Mouse (Mus musculus): Measurements from ENCODE around the gene Top1. TPM values are rescaled to one million over a fixed set of nuclear protein-coding genes. Genes with fewer than 3 reads are reported as not detected.

The Top1 gene
- polyA plus RNA-seq, 1 experiment = 53.1 TPM

GRCm38 (mm10) chr2:160646144-160646844, 606 bp downstream of the Top1 start:
- Histone ChIP-seq H3K4me1 (ENCODE audit: control insufficient read depth, insufficient read depth, low read length) (no peaks in the 10 kb centered on the region; the same call in 1 of the 2 replicates), H3K4me3 (replicated peaks; ENCODE audit: control insufficient read depth, low read depth, low read length) (peak overlapping the region; percentile 98), H3K27ac (ENCODE audit: control insufficient read depth, insufficient read depth, low read depth, low read length, poor library complexity) (peak overlapping the region; percentile 99)
- TF ChIP-seq POLR2A (IDR thresholded peaks at IDR 0.05; ENCODE audit: borderline replicate concordance, control insufficient read depth, low read depth, low read length) = no peak
- TF ChIP-seq CTCF (IDR thresholded peaks at IDR 0.05; ENCODE audit: control insufficient read depth, insufficient read depth, low read length) = no peak
- WGBS = under 1% methylated on average over 75 of the region's 76 CpGs

DNA sequence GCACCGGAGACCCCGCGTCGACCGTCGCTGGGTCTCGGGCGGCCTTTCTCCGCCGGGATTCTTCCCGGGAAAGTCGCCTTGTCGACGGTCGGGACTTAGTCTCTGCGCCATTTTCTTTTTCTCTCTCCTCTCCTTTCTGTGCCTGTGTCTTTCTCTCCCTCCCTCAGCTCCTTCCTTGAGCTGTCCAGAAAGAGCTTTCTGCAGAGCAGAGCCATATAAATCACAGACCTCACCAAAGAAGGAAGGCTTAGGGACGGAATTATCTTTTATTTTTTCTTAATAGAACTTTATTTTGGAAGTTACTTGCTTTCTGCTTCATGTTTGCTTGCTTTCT, 1.1 kb downstream of the Top1 start:
- peak overlapping the region; percentile 98 for H3K4me3 ChIP-seq (replicated peaks; ENCODE audit: control insufficient read depth, low read depth, low read length)
- peak overlapping the region; percentile 99 for H3K27ac ChIP-seq (ENCODE audit: control insufficient read depth, insufficient read depth, low read depth, low read length, poor library complexity)
- TF ChIP-seq CTCF (IDR thresholded peaks at IDR 0.05; ENCODE audit: control insufficient read depth, insufficient read depth, low read length) = no peak
- no peak for TF ChIP-seq POLR2A (IDR thresholded peaks at IDR 0.05; ENCODE audit: borderline replicate concordance, control insufficient read depth, low read depth, low read length)
- 0% methylated on average over 17 of the region's 17 CpGs for WGBS
- H3K4me1 ChIP-seq (ENCODE audit: control insufficient read depth, insufficient read depth, low read length) = no peaks in the 10 kb centered on the region; the same call in 1 of the 2 replicates

DNA sequence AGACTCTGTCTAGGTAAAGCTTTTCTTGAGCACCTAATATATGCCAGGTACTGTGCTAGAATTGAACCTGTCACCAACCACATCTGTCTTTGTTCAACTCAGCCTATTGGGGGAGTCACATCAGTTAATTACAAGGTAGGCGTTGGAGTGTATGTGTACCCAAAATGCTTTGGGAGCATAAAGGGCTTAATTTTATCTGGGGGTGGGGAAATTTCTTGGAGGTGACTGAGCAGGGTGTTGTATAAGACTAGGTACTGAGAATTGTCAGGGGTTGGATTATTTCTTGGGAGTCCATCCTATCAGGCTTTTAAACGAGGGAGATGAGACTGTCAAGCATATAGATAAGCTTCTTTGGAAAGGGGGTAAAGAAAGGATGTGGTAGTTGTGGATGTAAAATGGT, 2.4 kb downstream of the Top1 start:
- no peak overlapping the region for H3K27ac ChIP-seq (ENCODE audit: control insufficient read depth, insufficient read depth, low read depth, low read length, poor library complexity)
- TF ChIP-seq POLR2A (IDR thresholded peaks at IDR 0.05; ENCODE audit: borderline replicate concordance, control insufficient read depth, low read depth, low read length) (no peak), CTCF (IDR thresholded peaks at IDR 0.05; ENCODE audit: control insufficient read depth, insufficient read depth, low read length) (no peak)
- H3K4me3 ChIP-seq (replicated peaks; ENCODE audit: control insufficient read depth, low read depth, low read length) = no peak overlapping the region
- 53% methylated on average over 2 of the region's 2 CpGs for WGBS
- no peaks in the 10 kb centered on the region; the same call in 1 of the 2 replicates for H3K4me1 ChIP-seq (ENCODE audit: control insufficient read depth, insufficient read depth, low read length)

- WGBS = 47% methylated on average over 2 of the region's 2 CpGs
- Histone ChIP-seq H3K4me3 (replicated peaks; ENCODE audit: control insufficient read depth, low read depth, low read length) (no peak overlapping the region), H3K27ac (ENCODE audit: control insufficient read depth, insufficient read depth, low read depth, low read length, poor library complexity) (no peak overlapping the region), H3K4me1 (ENCODE audit: control insufficient read depth, insufficient read depth, low read length) (no peaks in the 10 kb centered on the region; the same call in 1 of the 2 replicates)
- TF ChIP-seq CTCF (IDR thresholded peaks at IDR 0.05; ENCODE audit: control insufficient read depth, insufficient read depth, low read length) (no peak), POLR2A (IDR thresholded peaks at IDR 0.05; ENCODE audit: borderline replicate concordance, control insufficient read depth, low read depth, low read length) (no peak)
Observed at GRCm38 (mm10) chr2:160649072-160649471, 3.4 kb downstream of the Top1 start.

- TF ChIP-seq POLR2A (IDR thresholded peaks at IDR 0.05; ENCODE audit: borderline replicate concordance, control insufficient read depth, low read depth, low read length) (no peak), CTCF (IDR thresholded peaks at IDR 0.05; ENCODE audit: control insufficient read depth, insufficient read depth, low read length) (no peak)
- no peaks in the 10 kb centered on the region; the same call in 1 of the 2 replicates for H3K4me1 ChIP-seq (ENCODE audit: control insufficient read depth, insufficient read depth, low read length)
- no peak overlapping the region for H3K27ac ChIP-seq (ENCODE audit: control insufficient read depth, insufficient read depth, low read depth, low read length, poor library complexity)
- no peak overlapping the region for H3K4me3 ChIP-seq (replicated peaks; ENCODE audit: control insufficient read depth, low read depth, low read length)
- WGBS = 45% methylated on average over 2 of the region's 2 CpGs
Observed at GRCm38 (mm10) chr2:160651165-160651564, 5.5 kb downstream of the Top1 start.

GRCm38 (mm10) chr2:160653218-160653617, 7.5 kb downstream of the Top1 start:
- Histone ChIP-seq H3K4me1 (ENCODE audit: control insufficient read depth, insufficient read depth, low read length) (no peaks in the 10 kb centered on the region; the same call in 1 of the 2 replicates), H3K27ac (ENCODE audit: control insufficient read depth, insufficient read depth, low read depth, low read length, poor library complexity) (no peak overlapping the region)
- WGBS = 92% methylated on average over 2 of the region's 2 CpGs

DNA sequence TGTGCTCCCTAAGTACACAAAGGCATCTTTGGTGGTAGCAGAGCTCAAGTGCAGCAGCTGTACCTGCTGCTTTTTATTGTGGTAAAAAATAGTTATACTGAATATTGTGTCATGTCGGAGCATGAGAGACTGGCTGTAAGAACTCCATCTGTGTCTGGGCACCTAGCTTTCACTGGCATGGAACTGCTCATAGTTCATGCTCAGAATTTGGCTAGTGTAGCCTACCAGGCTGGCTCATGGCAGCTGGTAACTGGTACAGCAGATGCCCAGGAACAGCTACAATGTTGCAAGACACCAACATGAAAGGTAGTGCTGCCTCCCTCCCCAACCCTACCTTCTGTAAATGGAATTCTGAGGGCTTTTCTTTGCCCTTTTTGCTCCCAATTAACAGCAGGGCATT, 9.9 kb downstream of the Top1 start:
- H3K27ac ChIP-seq (ENCODE audit: control insufficient read depth, insufficient read depth, low read depth, low read length, poor library complexity) = no peak overlapping the region
- WGBS = 85% methylated on average over 1 of the region's 1 CpGs

More at GRCm38 (mm10) chr2:160653218-160653617, 7.5 kb downstream of the Top1 start:
- no peak for TF ChIP-seq CTCF (IDR thresholded peaks at IDR 0.05; ENCODE audit: control insufficient read depth, insufficient read depth, low read length)
- no peak for TF ChIP-seq POLR2A (IDR thresholded peaks at IDR 0.05; ENCODE audit: borderline replicate concordance, control insufficient read depth, low read depth, low read length)
- no peak overlapping the region for H3K4me3 ChIP-seq (replicated peaks; ENCODE audit: control insufficient read depth, low read depth, low read length)

GRCm38 (mm10) chr2:160656234-160656633, 10.5 kb downstream of the Top1 start:
- H3K4me3 ChIP-seq (replicated peaks; ENCODE audit: control insufficient read depth, low read depth, low read length) = no peak overlapping the region
- TF ChIP-seq POLR2A (IDR thresholded peaks at IDR 0.05; ENCODE audit: borderline replicate concordance, control insufficient read depth, low read depth, low read length) (no peak), CTCF (IDR thresholded peaks at IDR 0.05; ENCODE audit: control insufficient read depth, insufficient read depth, low read length) (no peak)
- WGBS = 65% methylated on average over 1 of the region's 1 CpGs
- H3K4me1 ChIP-seq (ENCODE audit: control insufficient read depth, insufficient read depth, low read length) = no peaks in the 10 kb centered on the region; the same call in 1 of the 2 replicates
- H3K27ac ChIP-seq (ENCODE audit: control insufficient read depth, insufficient read depth, low read depth, low read length, poor library complexity) = no peak overlapping the region

More for the DNA sequence above, 9.9 kb downstream of the Top1 start:
- TF ChIP-seq CTCF (IDR thresholded peaks at IDR 0.05; ENCODE audit: control insufficient read depth, insufficient read depth, low read length) (no peak), POLR2A (IDR thresholded peaks at IDR 0.05; ENCODE audit: borderline replicate concordance, control insufficient read depth, low read depth, low read length) (no peak)
- Histone ChIP-seq H3K4me3 (replicated peaks; ENCODE audit: control insufficient read depth, low read depth, low read length) (no peak overlapping the region), H3K4me1 (ENCODE audit: control insufficient read depth, insufficient read depth, low read length) (no peaks in the 10 kb centered on the region; the same call in 1 of the 2 replicates)

Data from bone marrow, adult 2 months (tissue).